Comparison of ENCODE assay signal across 18 mouse cellular contexts in the genomic region with DNA sequence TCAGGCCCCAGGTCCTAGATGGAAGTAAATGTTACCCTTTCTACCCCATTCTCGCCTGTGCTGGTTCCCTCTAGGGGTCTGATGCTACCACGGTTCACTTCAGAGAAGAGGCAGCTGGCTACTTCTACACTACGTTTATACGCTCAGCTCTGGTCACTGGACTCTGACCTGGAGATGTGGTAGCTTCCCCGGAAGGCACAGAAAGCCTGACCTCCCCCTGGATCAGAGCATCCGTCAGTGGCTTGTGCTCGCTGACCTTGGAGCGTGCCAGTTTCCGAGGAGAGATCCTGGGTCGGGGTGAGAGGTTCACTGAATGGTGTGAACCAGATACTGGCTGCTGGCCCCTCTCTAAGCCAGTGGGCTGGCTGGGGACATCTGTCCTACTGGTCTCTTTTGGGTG. TPM values are rescaled to one million over a fixed set of nuclear protein-coding genes. Genes with fewer than 3 reads are reported as not detected.
"Had no signal": no experiment of that assay in that cellular context is flagged by ENCODE, and none has a peak within 500 bp of the region (broad histone marks: within the 10 kb centered on the region; RNA-seq: fewer than 3 reads in every experiment).

No protein-coding gene starts in this region.

- DNase-seq: lung, embryonic 14.5 days; lung, postnatal 10 days; lung, postnatal 4 days; midbrain, embryonic 14.5 days; retina, postnatal 1 day; right cerebral cortex, adult 18-20 months; right cerebral cortex, postnatal 25 days; right cerebral cortex, postnatal 4 days; spleen, adult 18-20 months; thymus, adult 18-20 months; thymus, postnatal 14 days; thymus, postnatal 36 days had no signal

- H3K4me2 ChIP-seq: lung, embryonic 14.5 days; midbrain, embryonic 12.5 days; neural tube, embryonic 13.5 days; neural tube, embryonic 15.5 days had no signal

- H3K9ac ChIP-seq: lung, embryonic 14.5 days; midbrain, embryonic 12.5 days; neural tube, embryonic 13.5 days; neural tube, embryonic 15.5 days had no signal

- H3K9me3 ChIP-seq: midbrain, embryonic 10.5 days; midbrain, embryonic 12.5 days; neural tube, embryonic 13.5 days; neural tube, embryonic 15.5 days had no signal

- ATAC-seq: midbrain, embryonic 16.5 days had no signal

- H3K27ac ChIP-seq: midbrain, embryonic 10.5 days; midbrain, embryonic 12.5 days; neural tube, embryonic 13.5 days; neural tube, embryonic 15.5 days had no signal

- H3K4me3 ChIP-seq: midbrain, embryonic 10.5 days; midbrain, embryonic 12.5 days; myocyte; neural tube, embryonic 13.5 days; neural tube, embryonic 15.5 days had no signal

- H3K4me1 ChIP-seq: midbrain, embryonic 12.5 days; neural tube, embryonic 13.5 days; neural tube, embryonic 15.5 days had no signal

- H3K36me3 ChIP-seq: midbrain, embryonic 10.5 days; midbrain, embryonic 12.5 days; neural tube, embryonic 13.5 days; neural tube, embryonic 15.5 days had no signal

RNA-seq across cellular contexts. Expression of a gene that starts 28.7 kb away (rescaled TPM):
- polyA plus RNA-seq: myocyte had no signal
